ENCODE assay signal across 10 mouse cellular contexts in genomic region chr12:3872410-3873230, GRCm38 (mm10).
A peak's percentile ranks its signal among the peaks of the same experiment; 100 is the strongest.
DNase-seq lines count a peak whose midpoint lies in the region; ATAC-seq and TF ChIP-seq lines count a peak whose summit lies in the region.
"Had no signal": no experiment of that assay in that cellular context is flagged by ENCODE, and none has a peak within 500 bp of the region (broad histone marks: within the 10 kb centered on the region; RNA-seq: fewer than 3 reads in every experiment).

No protein-coding gene starts in this region.

- peak overlapping the region; percentile 15; the same call in 1 of the 2 replicates for H3K9ac ChIP-seq in lung, embryonic 16.5 days (ENCODE audit: low read length)
- H3K9ac ChIP-seq: forebrain, embryonic 15.5 days; midbrain, embryonic 12.5 days had no signal

- no peaks in the 10 kb centered on the region for H3K27me3 ChIP-seq in heart, embryonic 10.5 days (ENCODE audit: insufficient read depth, poor library complexity, severe bottlenecking)
- no peaks in the 10 kb centered on the region for H3K27me3 ChIP-seq in lung, embryonic 16.5 days (ENCODE audit: control insufficient read depth, insufficient read depth, low read depth, low read length)
- H3K27me3 ChIP-seq in limb, embryonic 10.5 days (ENCODE audit: low read depth, poor library complexity, severe bottlenecking), result peaks cover 9% of the 10 kb centered on the region; the same call in 1 of the 2 replicates
- H3K27me3 ChIP-seq: forebrain, embryonic 15.5 days; midbrain, embryonic 12.5 days had no signal

- ATAC-seq in lung, embryonic 16.5 days (ENCODE audit: low read depth), result no peak
- no peak for ATAC-seq in megakaryocyte-erythroid progenitor cell, adult 5-6 weeks (replicated peaks; ENCODE audit: low FRiP score, low TSS enrichment, poor library complexity, severe bottlenecking)

- intact Hi-C loops in heart, postnatal 25 days (cut with DNase I), result no loop called here

- H3K9me3 ChIP-seq in heart, embryonic 10.5 days, result no peaks in the 10 kb centered on the region
- no peaks in the 10 kb centered on the region for H3K9me3 ChIP-seq in lung, embryonic 16.5 days (ENCODE audit: control insufficient read depth, low read length)
- no peaks in the 10 kb centered on the region for H3K9me3 ChIP-seq in limb, embryonic 10.5 days (replicated peaks)
- H3K9me3 ChIP-seq: forebrain, embryonic 15.5 days; midbrain, embryonic 12.5 days had no signal

- H3K4me3 ChIP-seq in heart, embryonic 10.5 days, result no peak overlapping the region
- H3K4me3 ChIP-seq in lung, embryonic 16.5 days (ENCODE audit: low read length), result no peak overlapping the region
- H3K4me3 ChIP-seq in bone marrow, adult 2 months (replicated peaks; ENCODE audit: control insufficient read depth, low read depth, low read length), result no peak overlapping the region
- H3K4me3 ChIP-seq in limb, embryonic 10.5 days, result no peak overlapping the region
- H3K4me3 ChIP-seq: forebrain, embryonic 15.5 days; midbrain, embryonic 12.5 days had no signal

- no peak for TF ChIP-seq CTCF in bone marrow, adult 2 months (IDR thresholded peaks at IDR 0.05; ENCODE audit: control insufficient read depth, insufficient read depth, low read length)

- no peak for TF ChIP-seq POLR2A in bone marrow, adult 2 months (IDR thresholded peaks at IDR 0.05; ENCODE audit: borderline replicate concordance, control insufficient read depth, low read depth, low read length)

- H3K4me1 ChIP-seq in heart, embryonic 10.5 days, result peaks cover 76% of the 10 kb centered on the region
- H3K4me1 ChIP-seq in lung, embryonic 16.5 days (replicated peaks; ENCODE audit: control insufficient read depth, insufficient read depth, low read length), result peaks cover 38% of the 10 kb centered on the region
- no peaks in the 10 kb centered on the region; the same call in 1 of the 2 replicates for H3K4me1 ChIP-seq in bone marrow, adult 2 months (ENCODE audit: control insufficient read depth, insufficient read depth, low read length)
- H3K4me1 ChIP-seq in limb, embryonic 10.5 days, result peaks cover 41% of the 10 kb centered on the region

- no peak for DNase-seq in heart, embryonic 10.5 days (ENCODE audit: low spot score)
- no peak for DNase-seq in heart, postnatal 25 days (ENCODE audit: low spot score)
- DNase-seq in lung, postnatal 4 days, result no peak
- DNase-seq in limb, embryonic 10.5 days (ENCODE audit: low spot score), result no peak
- DNase-seq in cerebellum, adult 11-12 months, result no peak

- H3K4me2 ChIP-seq in lung, embryonic 16.5 days (ENCODE audit: low read depth, low read length), result no peak overlapping the region
- H3K4me2 ChIP-seq: midbrain, embryonic 12.5 days had no signal

- peak overlapping the region; percentile 86 for H3K27ac ChIP-seq in heart, embryonic 10.5 days
- H3K27ac ChIP-seq in lung, embryonic 16.5 days (ENCODE audit: low read length), result peak overlapping the region; percentile 46
- peak overlapping the region; percentile 33; the same call in 1 of the 2 replicates for H3K27ac ChIP-seq in bone marrow, adult 2 months (ENCODE audit: control insufficient read depth, insufficient read depth, low read depth, low read length, poor library complexity)
- peak overlapping the region; percentile 74 for H3K27ac ChIP-seq in limb, embryonic 10.5 days
- H3K27ac ChIP-seq: midbrain, embryonic 12.5 days had no signal

- peaks cover 46% of the 10 kb centered on the region for H3K36me3 ChIP-seq in heart, embryonic 10.5 days
- peaks cover 35% of the 10 kb centered on the region for H3K36me3 ChIP-seq in lung, embryonic 16.5 days (ENCODE audit: control insufficient read depth, insufficient read depth, low read length)
- peaks cover 50% of the 10 kb centered on the region for H3K36me3 ChIP-seq in limb, embryonic 10.5 days
- H3K36me3 ChIP-seq: forebrain, embryonic 15.5 days had no signal

- 72% methylated on average over 9 of the region's 9 CpGs for WGBS in heart, embryonic 10.5 days
- WGBS in lung, embryonic 16.5 days, result 66% methylated on average over 9 of the region's 9 CpGs
- WGBS in bone marrow, adult 2 months, result 68% methylated on average over 9 of the region's 9 CpGs
- 72% methylated on average over 9 of the region's 9 CpGs for WGBS in limb, embryonic 10.5 days

Comparison
In these comparisons a context has a peak if more than half of its experiments do, and no peak if none do; other contexts are left out.
1. H3K27ac ChIP-seq: peak in every context shown above with its lines; median percentile 86 in heart, embryonic 10.5 days; 74 in limb, embryonic 10.5 days; 46 in lung, embryonic 16.5 days; 33 in bone marrow, adult 2 months.